Mouse (Mus musculus) naive thymus-derived CD4-positive, alpha-beta T cell, adult 2 months (primary cell): ENCODE results near the gene Nedd9.
A peak's percentile ranks its signal among the peaks of the same experiment; 100 is the strongest.

ENCODE experiments used
- DNase-seq: peaks from one replicate; pipeline ENCODE4 v3.0.0-alpha.2; 2011; ENCODE audit warnings: low read depth

The Nedd9 gene

DNA sequence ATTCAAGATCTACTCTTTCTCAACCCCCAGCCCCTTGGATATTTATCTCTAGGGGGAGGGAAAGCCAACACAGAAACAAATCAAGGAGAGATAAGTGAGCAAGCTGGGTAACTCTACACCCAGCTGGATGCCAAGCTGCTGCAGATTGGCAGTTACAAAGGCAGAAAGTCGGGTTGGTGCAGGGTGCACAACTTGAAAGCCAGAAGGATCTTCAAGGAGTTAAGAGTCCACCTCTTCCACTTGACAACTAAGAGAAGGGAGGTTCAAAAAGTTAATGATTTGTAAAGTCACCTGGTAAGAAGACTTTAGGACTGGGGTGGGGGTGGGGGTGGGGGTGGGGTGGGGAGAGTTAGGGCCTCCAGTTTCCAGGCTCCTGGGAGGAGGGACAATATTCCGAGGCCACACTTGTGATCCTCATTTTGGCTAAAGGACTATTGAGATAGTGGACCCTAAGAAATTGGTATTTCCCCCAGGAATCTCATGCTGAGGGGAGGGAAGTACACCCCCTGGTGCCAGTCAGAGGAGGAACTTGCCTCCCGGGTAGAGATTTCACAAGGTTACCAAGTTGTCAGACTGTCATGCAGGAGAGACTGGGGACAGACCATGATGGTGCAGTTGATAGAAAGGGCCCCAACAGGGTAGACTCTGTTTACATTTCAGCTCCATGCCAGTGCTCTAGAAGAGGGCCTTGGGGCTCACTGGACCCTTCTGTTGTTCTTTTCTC is 143.8 kb downstream of the Nedd9 start:
- no peak for DNase-seq

DNA sequence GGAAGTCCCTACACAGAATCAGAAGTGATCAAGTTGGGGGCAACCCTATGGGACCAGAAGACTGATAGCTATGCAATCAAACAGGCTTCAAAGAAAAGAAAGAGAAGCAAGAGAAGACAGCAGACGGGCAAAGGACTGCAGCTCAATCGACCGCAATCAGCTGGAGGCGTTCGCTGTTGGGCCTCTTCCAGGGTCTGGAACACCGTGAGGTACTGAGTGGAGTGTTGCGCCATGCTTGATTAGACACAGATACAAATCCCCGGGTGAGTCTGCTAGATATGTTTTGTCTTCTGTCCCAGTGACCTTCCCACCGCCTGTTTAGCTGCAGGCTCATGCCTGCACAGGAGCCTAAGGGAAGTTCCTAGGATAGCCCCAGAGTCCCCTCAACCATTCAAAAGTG is 145.7 kb downstream of the Nedd9 start:
- no peak for DNase-seq

DNA sequence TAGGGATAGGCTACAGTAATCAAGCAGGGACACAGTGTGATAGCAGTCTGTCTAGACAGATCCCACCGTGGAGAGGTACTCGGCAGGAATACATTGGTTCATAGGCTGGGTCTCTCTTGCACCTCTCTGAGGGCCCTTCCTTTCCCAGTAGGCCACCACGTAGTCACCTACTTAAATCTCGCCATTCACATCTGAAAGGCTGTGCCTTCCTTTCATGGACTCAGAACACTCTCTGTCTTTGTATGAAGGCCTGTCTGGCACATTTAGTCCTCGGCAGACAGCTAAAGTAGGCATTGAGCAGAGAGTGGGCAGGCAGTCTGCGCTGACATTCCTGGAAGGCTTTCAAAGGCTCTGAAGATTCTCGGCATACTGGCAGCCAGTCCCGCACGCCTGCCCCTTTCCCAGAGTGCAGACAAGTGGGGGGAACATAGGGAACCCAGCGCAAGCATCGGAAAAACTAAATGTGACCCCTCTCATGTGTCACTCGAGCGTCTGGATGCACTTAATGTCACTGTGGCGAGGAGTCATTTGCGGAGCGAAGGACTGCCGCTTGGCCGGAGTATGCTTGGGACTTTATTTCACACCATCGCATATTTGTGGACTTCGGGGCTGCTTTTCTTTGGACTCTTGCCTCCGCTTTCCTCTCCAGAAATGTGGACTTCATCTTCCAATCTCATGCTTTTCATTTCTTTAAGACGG is 147.4 kb downstream of the Nedd9 start:
- DNase-seq, result no peak

DNA sequence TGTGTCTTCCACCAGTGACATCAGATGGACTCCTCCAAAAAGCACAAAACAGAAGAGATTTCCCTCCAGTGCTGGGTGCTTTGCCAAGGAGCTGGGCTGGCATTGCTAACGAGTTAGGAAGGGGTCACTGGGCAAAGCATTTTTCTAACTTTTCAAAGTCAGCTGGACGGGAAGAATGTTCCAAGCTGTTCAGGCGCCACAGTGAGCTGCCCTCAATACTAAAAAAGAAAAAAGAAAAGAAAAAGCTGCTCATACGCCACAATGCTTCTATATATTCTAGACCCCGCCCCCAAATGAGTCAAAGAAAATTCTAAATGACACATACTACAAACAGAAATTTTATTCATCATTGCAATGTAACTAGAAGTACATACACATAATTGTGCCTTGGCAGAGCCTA is 148.0 kb downstream of the Nedd9 start:
- no peak for DNase-seq

DNA sequence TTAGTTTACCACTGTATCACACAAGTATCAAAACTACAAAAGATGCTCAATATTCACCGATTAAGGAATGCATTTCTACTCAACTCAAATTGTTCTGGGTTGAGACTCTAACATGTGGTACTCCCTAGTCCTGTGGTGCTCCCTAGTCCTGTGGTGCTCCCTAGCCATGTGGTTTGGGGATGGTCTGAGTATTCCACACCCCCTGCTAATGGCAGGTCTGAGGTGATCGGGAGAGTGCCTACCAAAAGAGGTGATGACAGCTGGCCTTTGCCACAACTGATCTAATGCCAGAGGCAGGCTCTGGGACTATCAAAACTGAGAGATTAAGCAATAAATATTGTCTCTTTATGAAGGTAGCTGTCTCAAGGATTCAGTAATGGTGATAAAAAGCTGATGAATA is 149.8 kb downstream of the Nedd9 start:
- no peak for DNase-seq

GRCm38 (mm10) chr13:41336260-41336659 is 150.9 kb downstream of the Nedd9 start:
- DNase-seq, result no peak

DNA sequence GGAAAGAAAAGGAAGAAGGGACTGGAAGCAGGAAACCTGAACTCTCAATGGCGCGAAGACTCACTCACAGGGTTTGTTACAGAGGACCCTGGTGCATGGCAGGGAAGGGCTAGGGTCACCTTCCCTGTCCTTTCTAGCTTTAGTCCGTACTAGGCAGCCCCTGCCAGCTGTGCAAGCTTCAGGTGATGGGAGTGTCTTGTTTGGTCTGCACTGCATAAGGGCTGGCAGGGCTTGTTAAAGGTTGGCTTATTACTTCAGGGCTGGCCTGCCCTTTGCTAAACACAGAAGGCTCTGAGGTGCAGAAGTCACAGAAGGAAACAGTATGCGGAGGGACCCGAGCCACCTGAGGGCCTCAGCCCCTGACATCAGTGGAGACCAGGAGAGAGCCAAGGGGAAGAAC is 151.4 kb downstream of the Nedd9 start:
- DNase-seq, result no peak

GRCm38 (mm10) chr13:41334641-41335000 is 152.5 kb downstream of the Nedd9 start:
- DNase-seq, result no peak

GRCm38 (mm10) chr13:41333889-41334640 is 153.1 kb downstream of the Nedd9 start:
- DNase-seq, result no peak

GRCm38 (mm10) chr13:41331671-41332340 is 155.4 kb downstream of the Nedd9 start:
- DNase-seq, result no peak

GRCm38 (mm10) chr13:41330589-41331345 is 156.4 kb downstream of the Nedd9 start:
- no peak for DNase-seq

- no peak for DNase-seq
Observed at GRCm38 (mm10) chr13:41330051-41330450, 157.1 kb downstream of the Nedd9 start.

DNA sequence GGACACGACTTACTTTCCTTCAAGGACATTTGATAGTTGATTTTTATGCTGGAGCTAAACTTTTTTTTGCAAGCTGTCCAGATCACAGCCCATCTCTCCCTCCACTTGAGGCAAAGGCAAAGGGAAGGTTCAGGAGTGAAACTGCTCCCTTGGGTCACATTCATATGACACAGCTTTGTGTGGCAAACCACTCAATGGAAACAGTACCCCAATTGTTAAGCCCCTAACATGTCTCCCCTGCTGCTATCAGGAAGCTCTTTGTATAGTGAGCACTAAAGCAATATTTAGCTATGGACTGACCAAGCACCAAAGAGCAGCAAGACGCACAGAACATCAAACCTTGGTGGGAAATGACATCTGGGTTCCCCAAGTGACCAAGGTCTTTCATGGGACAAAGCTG is 158.7 kb downstream of the Nedd9 start:
- DNase-seq, result no peak

GRCm38 (mm10) chr13:41327546-41327945 is 159.6 kb downstream of the Nedd9 start:
- DNase-seq, result peak; percentile 16

- no peak for DNase-seq
Observed at GRCm38 (mm10) chr13:41326134-41326533, 161.0 kb downstream of the Nedd9 start.

GRCm38 (mm10) chr13:41325346-41325745 is 161.8 kb downstream of the Nedd9 start:
- DNase-seq, result no peak

DNA sequence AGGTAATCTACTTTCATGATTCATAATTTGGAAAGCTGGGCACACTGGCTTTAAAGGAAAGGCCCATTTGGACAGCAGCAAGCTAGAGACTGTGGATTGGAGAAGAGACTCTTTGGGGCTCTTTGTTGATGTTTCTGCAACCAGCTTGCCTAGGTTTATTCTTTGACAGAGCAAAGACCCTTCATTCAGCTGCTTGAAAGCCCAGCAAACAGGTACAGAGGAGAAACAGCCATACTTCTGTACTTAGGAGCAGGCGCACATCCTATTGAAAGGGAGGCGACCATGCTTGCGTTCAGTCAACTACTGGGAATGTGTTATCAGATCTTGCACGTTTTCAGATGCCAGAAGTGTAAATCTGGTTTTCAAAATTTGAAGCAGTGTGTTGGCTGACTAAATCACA is 162.5 kb downstream of the Nedd9 start:
- no peak for DNase-seq

- no peak for DNase-seq
Observed at GRCm38 (mm10) chr13:41321433-41321832, 165.7 kb downstream of the Nedd9 start.

- no peak for DNase-seq
Observed at GRCm38 (mm10) chr13:41320749-41321148, 166.4 kb downstream of the Nedd9 start.

- DNase-seq, result peak; percentile 90
Observed at GRCm38 (mm10) chr13:41302716-41303115, 184.4 kb downstream of the Nedd9 start.

GRCm38 (mm10) chr13:41300037-41300436 is 187.1 kb downstream of the Nedd9 start:
- DNase-seq, result no peak

DNA sequence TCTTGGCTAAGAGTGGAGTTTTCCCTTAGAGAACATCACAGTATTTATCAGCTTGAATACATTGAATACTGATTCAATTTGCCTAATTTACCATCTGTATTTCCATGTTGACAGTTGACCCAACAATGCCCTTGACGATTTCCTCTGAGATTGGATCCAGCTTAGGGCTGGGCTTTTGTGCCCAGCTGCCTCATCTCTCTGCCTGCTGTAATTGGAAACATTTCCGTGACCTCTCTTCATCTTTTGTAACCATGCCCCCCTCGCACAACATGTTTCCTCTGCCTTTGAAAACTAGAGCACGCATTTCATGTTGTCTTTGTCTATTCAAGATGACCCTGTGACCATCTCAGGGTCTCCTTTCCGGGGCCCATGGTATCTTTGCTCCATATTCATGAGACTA is 188.2 kb downstream of the Nedd9 start:
- DNase-seq, result no peak
